Mouse (Mus musculus): Measurements from ENCODE around the gene Afg3l1.
"Not testable (repeated sequence)": the region's sequence is repeated elsewhere in the genome, so short reads cannot be mapped to it uniquely, and the experiment has no call there.

Afg3l1 gene

DNA sequence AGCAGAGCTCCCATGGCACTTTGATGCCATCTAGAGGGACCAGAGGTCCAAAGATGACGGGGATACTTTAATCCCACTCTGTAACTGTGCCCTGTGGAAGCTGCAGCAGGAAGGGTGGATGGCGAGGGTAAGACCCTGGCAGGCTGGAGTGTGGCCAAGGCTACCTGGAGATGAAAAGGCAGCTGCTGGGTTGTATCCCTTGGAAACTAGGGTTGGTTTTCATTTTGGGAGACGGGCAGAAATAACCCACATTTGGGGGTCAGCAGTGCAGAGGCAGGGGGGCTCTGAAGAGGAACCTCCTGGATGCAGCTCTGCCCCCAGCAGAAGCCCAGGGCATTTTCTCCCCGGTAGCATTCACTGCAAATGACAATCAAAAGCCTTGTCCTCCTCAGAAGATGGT is 27.6 kb downstream of the Afg3l1 start:
- in situ Hi-C loops (cut with MboI; ENCODE audit: low pct_unique_long_range_greater_than_20kb in 1 of 2, low sequenced_read_pairs in 2 of 2, unreplicated experiment in 1 of 2) = no loop called here

DNA sequence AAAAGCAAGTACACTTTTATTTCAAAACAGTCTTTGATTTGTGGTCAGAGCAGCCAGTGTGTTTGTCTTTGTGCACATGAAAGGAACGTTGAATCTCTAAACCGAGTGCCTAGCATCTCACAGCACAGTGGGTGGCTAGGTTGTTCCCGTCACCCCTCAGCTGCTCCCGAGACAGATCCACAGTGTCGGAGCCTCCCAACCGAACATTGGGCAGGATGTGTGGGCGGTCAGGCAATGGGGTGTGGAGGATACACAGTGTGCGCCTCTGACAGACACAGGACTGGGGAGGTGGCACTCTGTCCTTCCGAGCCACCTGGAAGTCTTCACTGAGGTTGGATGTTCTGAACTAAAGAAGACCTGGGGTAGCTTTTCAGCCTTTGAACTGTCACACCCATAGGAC is 28.0 kb downstream of the Afg3l1 start:
- in situ Hi-C loops (cut with MboI; ENCODE audit: low pct_unique_long_range_greater_than_20kb in 1 of 2, low sequenced_read_pairs in 2 of 2, unreplicated experiment in 1 of 2) = no loop called here

DNA sequence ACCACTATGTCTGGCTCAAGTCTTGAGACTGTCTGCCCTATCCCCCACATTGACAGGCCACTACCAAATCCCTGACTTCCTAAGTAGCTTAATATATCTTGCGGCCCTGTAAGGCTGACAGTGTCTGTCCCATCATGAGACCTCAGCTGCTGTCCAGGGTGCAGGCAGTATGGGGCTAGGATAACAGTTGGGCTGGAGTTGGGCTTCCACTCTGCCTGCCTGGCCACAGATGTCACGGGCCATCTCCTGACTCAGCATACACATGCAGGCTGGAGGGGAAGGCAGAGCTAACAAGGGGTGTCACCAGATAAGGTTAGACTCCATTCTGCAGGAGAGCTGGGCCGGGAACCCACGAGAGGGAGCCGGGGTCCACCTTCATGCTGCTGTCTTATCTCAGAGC is 29.4 kb downstream of the Afg3l1 start:
- in situ Hi-C loops (cut with MboI; ENCODE audit: low pct_unique_long_range_greater_than_20kb in 1 of 2, low sequenced_read_pairs in 2 of 2, unreplicated experiment in 1 of 2) = no loop called here

DNA sequence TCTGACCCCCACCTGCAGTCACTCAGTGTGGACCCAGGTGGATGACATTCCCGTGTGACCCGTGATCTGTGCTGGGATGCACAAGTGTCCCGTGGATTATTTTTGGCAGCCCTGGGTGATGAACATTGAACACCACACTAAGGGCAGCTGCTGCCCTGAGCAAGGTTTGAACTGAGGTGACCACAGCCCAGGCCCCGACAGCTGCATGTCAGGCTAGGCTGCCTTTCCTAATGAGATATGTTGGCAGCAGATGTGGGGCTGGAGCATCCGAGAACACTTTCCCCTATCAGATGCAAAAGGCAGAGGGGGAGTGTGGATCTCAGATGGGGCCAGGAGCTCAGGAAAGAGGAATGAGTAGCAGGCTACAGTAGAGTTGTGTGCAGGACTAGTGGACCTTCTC is 33.1 kb downstream of the Afg3l1 start:
- in situ Hi-C loops (cut with MboI; ENCODE audit: low pct_unique_long_range_greater_than_20kb in 1 of 2, low sequenced_read_pairs in 2 of 2, unreplicated experiment in 1 of 2) = no loop called here

DNA sequence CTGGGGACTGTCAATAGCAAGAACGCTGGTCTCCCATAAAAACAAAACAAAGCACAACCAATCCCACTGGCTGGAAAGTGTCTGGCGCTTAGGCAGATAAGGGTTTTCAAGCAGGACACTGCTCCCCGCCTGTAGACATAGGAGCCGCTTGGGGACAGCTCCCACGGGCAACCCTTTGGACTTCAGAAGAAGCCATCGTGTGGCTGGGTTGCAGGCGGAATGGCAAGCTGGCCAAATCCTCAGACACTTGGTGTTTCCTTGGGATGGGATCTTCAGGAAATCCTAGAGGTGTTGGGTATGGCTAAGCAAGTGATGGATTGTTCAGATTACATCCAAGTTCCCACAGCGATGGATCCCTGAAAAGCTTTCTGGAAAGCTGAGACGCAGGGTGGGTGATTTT is 36.4 kb downstream of the Afg3l1 start:
- in situ Hi-C loops (cut with MboI; ENCODE audit: low pct_unique_long_range_greater_than_20kb in 1 of 2, low sequenced_read_pairs in 2 of 2, unreplicated experiment in 1 of 2) = no loop called here

DNA sequence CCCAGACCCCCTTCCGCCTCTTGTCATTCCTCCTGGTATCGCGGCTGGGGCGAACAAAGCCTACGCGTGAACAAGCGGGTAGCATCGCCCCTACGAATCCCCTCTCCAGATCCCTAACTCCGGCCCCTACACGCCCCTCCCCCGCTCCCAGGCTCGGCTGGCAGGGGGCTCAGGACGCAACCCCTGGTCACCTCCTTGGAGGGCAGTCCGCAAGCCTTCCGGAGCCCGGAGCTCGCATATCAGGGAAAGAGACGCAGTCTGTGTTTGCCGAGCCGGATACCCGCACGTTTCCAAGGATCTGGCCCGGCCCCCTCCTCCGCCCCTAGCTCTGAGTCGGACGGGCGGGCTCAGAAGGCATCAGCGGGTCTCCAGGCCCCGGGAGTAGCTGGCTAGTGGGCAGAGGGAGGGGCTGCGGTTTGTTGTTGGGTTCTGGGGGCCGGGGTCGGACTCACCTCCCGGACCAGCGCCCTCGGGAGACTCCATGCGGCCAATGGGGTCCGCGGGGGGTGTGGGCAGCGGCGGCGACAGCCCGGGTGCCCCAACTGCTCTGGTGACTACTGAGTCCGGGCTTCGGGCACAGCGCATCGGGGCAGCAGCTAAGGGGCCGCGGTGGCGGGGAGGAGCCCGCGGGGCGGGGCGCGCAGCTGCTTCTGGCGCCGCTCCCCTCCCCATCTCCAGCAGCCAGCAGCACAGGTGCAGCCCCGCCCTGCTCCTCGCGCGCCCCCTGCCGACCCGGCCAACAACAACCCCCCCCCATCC is 37.3 kb downstream of the Afg3l1 start, which contains the start of gene Dbndd1:
TSS of gene Dbndd1 (minus strand) at position 683 of the 759 bp plus-strand sequence.
- in situ Hi-C loops (cut with MboI; ENCODE audit: low pct_unique_long_range_greater_than_20kb in 1 of 2, low sequenced_read_pairs in 2 of 2, unreplicated experiment in 1 of 2) = no loop called here

DNA sequence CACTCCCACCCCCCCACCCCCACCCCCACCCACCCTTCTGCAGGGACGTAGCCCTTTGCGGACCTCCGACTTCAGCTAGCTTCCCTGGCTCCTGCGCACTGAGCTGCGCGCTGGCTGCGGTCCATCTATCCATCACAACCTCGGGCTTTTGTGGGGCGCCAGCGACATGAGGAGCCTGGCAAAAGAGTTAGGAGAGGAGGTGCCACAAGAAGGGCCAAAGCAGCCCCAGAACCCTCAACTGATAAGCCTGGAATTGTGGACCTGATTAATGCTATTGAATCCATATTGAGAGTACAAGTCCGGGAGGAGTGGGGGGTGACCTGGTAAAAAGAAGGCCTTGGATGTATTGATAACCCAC is 37.8 kb downstream of the Afg3l1 start:
- in situ Hi-C loops (cut with MboI; ENCODE audit: low pct_unique_long_range_greater_than_20kb in 1 of 2, low sequenced_read_pairs in 2 of 2, unreplicated experiment in 1 of 2) = no loop called here

DNA sequence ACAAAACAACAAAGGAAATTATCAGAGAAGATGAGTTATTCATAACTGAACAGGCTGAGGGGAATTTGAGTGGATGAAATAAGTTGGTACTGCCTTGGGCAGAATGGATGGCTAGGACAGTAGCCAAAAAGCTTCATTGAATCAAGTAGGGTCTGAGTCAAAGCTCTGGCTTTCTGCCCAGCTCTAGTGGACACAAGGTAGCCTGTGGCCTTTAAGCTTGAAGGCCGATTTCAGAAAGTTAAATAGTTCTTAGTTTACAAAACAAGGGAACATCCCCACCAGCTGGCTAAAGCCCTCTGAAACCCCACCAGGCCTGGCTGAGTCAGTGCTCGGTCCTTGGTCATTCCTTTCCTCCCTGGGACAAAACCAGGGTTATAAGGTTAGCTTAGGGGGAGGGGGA is 38.9 kb downstream of the Afg3l1 start:
- in situ Hi-C loops (cut with MboI; ENCODE audit: low pct_unique_long_range_greater_than_20kb in 1 of 2, low sequenced_read_pairs in 2 of 2, unreplicated experiment in 1 of 2) = no loop called here

DNA sequence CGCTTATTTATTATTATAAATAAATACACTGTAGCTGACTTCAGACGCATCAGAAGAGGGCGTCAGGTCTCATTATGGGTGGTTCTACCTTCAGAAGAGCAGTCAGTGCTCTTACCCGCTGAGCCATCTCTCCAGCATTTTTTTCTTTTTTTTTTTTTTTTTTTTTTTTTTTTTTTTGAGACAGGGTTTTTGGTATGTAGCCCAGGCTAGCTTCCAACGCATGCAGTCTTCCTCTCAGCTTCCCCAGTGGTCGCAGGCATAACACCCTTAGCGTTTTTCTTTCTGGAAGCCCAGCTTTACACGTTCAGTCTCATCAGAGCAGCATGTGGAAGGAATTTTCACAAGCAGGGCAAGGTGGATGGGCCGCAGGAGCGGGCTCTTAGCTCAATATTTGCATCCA is 40.5 kb downstream of the Afg3l1 start:
- in situ Hi-C loops (cut with MboI; ENCODE audit: low pct_unique_long_range_greater_than_20kb in 1 of 2, low sequenced_read_pairs in 2 of 2, unreplicated experiment in 1 of 2) = no loop called here

DNA sequence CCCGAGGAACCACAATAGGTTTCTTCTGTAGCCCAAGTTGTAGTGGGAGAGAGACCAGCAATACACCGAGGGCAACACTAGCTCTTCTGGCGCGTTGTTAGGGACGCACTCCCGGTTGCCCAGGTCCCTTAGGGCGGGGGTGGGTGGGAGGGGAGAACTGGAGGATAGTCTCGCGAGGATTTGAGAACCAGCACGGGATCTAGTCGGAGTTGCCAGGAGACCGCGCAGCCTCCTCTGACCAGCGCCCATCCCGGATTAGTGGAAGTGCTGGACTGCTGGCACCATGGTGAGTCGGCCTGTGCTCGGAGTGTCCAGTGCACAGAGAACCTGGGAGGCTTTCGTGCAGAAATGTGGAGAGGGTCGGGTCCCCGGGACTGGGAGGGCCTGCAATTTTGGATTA is 41.0 kb downstream of the Afg3l1 start, which contains the start of gene Gas8:
TSS of gene Gas8 (plus strand) at position 168 of the 400 bp plus-strand sequence.
- in situ Hi-C loops (cut with MboI; ENCODE audit: low pct_unique_long_range_greater_than_20kb in 1 of 2, low sequenced_read_pairs in 2 of 2, unreplicated experiment in 1 of 2) = no loop called here

DNA sequence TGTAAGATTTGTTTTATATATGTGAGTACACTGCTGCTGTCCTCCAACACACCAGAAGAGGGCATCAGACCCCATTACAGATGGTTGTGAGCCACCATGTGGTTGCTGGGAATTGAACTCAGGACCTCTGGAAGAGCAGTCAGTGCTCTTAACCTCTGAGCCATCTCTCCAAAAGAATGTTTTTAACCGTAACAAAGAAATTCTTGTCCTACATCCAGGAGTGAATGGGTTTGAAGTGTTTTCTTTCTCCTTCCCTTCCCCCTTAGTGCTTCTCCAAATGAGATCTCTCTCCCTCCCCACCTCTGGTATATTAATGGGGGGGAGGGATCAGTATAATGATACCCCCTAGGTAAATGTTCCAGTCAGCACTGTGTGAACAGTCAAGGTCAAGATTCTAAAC is 42.3 kb downstream of the Afg3l1 start:
- in situ Hi-C loops (cut with MboI; ENCODE audit: low pct_unique_long_range_greater_than_20kb in 1 of 2, low sequenced_read_pairs in 2 of 2, unreplicated experiment in 1 of 2) = not testable (repeated sequence)

DNA sequence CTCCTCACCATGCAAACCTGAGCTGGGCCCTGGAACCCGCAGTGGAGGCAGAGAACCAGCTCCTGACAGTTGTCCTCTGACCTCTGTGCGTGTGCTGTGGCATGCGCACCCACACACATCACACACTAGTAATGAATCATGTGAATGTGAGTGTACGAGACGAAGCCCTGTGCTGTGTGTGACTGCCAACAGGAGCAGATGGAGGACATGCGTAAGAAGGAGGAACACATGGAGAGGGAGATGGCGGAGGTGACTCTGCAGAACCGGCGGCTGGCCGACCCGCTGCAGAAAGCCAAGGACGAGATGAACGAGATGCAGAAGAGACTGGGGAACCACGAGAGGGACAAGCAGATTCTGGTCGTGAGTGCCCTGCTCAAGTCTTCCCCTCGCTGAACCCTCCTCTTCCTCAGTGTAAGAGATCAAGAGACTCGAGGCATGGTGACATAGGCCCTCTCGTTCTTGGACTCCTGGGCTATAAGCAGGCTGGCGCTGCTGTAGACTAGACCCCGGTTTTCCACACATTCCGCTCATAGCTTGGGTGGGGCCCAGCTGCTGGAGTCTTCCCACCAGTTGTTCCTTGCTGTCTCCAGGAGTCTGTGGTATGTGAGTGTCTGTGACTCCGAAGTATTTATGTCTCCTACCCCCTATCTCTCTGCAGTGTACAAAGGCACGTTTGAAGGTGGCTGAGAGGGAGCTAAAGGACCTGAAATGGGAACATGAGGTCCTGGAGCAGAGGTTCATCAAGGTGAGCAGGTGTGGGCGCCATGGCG is 50.2 kb downstream of the Afg3l1 start:
- in situ Hi-C loops (cut with MboI; ENCODE audit: low pct_unique_long_range_greater_than_20kb in 1 of 2, low sequenced_read_pairs in 2 of 2, unreplicated experiment in 1 of 2) = no loop called here

DNA sequence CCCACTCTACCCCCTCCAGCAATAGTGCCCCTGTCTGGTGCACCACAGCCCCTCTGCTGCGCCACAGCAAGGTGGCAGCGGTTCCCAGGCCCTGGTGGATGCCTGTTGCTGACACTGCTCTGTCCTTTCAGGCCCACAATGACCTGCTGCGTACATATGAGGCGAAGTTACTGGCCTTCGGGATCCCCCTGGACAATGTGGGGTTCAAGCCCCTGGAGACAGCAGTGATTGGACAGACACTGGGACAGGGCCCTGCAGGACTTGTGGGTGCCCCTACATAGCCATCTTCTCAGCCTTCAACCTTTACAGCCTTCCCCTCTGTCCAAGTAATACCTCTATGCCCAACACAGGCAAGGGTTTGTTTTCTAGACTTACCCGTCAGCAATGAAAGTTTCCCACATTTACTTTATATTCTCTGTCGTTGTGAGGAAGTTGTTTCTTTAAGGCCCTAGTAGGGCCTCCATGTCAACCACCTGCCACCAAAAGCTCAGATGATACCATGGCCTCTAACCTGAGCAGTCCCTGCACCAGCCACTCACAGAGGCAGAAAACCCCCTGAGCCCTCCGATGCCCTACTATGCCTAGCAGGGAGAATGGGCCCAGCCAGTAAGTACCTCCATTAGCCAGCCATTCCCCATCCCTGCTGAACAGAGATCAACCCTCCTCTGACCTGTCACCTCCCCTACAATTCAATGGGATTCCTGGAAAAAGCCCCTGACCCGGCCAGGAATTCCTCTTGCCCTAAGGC is 58.7 kb downstream of the Afg3l1 start:
- in situ Hi-C loops (cut with MboI; ENCODE audit: low pct_unique_long_range_greater_than_20kb in 1 of 2, low sequenced_read_pairs in 2 of 2, unreplicated experiment in 1 of 2) = no loop called here

DNA sequence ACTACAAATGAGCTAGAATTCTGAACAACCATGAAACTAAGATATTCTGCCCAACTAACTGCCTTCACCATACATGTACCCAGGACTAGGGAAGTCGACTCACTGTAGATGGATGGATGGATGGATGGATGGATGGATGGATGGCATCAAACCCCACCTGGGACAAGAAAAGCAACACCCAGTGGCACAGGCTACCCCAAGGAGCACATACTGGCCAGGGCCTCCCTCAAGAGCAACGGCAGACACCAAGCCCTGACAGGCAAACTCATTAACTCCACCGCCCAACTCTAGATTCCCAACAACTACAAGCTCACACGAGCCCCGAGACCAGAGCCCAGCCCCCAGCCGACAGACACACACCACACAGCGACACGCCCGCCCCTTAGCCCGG is 59.3 kb downstream of the Afg3l1 start:
- in situ Hi-C loops (cut with MboI; ENCODE audit: low pct_unique_long_range_greater_than_20kb in 1 of 2, low sequenced_read_pairs in 2 of 2, unreplicated experiment in 1 of 2) = no loop called here

DNA sequence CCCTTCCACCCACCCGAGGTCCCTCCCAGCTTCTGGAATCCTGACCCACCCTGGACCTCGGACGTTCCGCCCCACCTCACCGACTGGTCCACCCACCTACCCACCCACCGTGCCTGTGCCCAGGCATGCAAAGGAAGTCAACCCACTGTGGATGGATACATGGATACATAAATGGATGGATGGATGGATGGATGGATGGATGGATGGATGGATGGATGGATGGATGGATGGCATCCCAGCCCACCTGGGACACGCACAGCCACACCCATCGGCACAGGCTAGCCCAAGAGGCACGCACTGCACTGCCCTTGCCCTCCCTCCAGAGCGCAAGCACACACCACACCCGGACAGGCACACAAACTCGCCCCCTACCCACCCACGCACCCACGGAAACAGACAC is 59.9 kb downstream of the Afg3l1 start:
- in situ Hi-C loops (cut with MboI; ENCODE audit: low pct_unique_long_range_greater_than_20kb in 1 of 2, low sequenced_read_pairs in 2 of 2, unreplicated experiment in 1 of 2) = not testable (repeated sequence)

All from mouse embryonic stem cell (cell line).